Comparison of ENCODE assay signal across 19 mouse cellular contexts in the genomic region with DNA sequence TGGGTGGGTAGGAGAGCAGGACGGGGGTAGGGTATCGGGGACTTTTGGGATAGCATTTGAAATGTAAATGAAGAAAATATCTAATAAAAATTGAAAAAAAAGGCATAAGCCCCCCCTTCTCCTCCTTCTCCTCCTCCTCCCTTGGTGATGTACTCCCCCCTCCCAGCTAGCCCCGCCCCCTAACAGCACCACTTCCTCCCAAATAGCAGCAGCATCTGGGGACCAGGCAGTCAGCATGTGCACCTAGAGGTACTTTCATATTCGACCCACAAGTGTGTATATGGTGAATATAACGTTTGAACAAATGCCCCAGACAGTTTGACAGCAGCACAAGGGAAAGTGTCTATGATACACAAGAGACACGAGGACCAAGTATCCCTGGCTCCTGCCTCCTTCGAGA. TPM values are rescaled to one million over a fixed set of nuclear protein-coding genes. Genes with fewer than 3 reads are reported as not detected.
DNase-seq lines count a peak whose midpoint lies in the region; ATAC-seq lines count a peak whose summit lies in the region.
"Had no signal": no experiment of that assay in that cellular context is flagged by ENCODE, and none has a peak within 500 bp of the region (broad histone marks: within the 10 kb centered on the region; RNA-seq: fewer than 3 reads in every experiment).

No protein-coding gene starts in this region.

- H3K36me3 ChIP-seq in midbrain, embryonic 14.5 days (ENCODE audit: control insufficient read depth, insufficient read depth, low read length), result no peaks in the 10 kb centered on the region
- H3K36me3 ChIP-seq: forebrain, embryonic 15.5 days; hindbrain, embryonic 12.5 days; neural tube, embryonic 13.5 days had no signal

- ATAC-seq in megakaryocyte, adult 5-6 weeks (ENCODE audit: poor library complexity, severe bottlenecking), result 0 out of 2 replicates have a peak, but pooled peaks have one; percentile 47
- no peak for ATAC-seq in midbrain, embryonic 14.5 days (ENCODE audit: low FRiP score, low TSS enrichment)
- ATAC-seq: forebrain, embryonic 15.5 days; intestine, postnatal 0 days had no signal

- no peak overlapping the region for H3K4me2 ChIP-seq in midbrain, embryonic 14.5 days (ENCODE audit: low read length)
- H3K4me2 ChIP-seq: forebrain, embryonic 15.5 days; hindbrain, embryonic 12.5 days; lung, embryonic 14.5 days; neural tube, embryonic 13.5 days had no signal

- no peaks in the 10 kb centered on the region for H3K4me1 ChIP-seq in midbrain, embryonic 14.5 days (ENCODE audit: control insufficient read depth, insufficient read depth, low read length)
- H3K4me1 ChIP-seq: forebrain, embryonic 15.5 days; neural tube, embryonic 13.5 days had no signal

- WGBS in midbrain, embryonic 14.5 days, result 70% methylated on average over 7 of the region's 7 CpGs

- H3K27ac ChIP-seq in midbrain, embryonic 14.5 days (replicated peaks; ENCODE audit: low read depth, low read length), result no peak overlapping the region
- H3K27ac ChIP-seq: forebrain, embryonic 15.5 days; heart, adult 2 months; hindbrain, embryonic 12.5 days; kidney, postnatal 0 days; neural tube, embryonic 13.5 days had no signal

- no peaks in the 10 kb centered on the region for H3K27me3 ChIP-seq in midbrain, embryonic 14.5 days (ENCODE audit: control insufficient read depth, insufficient read depth, low read length)
- H3K27me3 ChIP-seq: forebrain, embryonic 15.5 days; hindbrain, embryonic 12.5 days; neural tube, embryonic 13.5 days had no signal

- no peak overlapping the region for H3K4me3 ChIP-seq in midbrain, embryonic 14.5 days (replicated peaks; ENCODE audit: low read depth, low read length)
- H3K4me3 ChIP-seq: forebrain, embryonic 15.5 days; heart, adult 2 months; hindbrain, embryonic 12.5 days; neural tube, embryonic 13.5 days had no signal

- intact Hi-C loops in heart, postnatal 10 days (cut with DNase I), result no loop called here

- no peak overlapping the region for H3K9ac ChIP-seq in midbrain, embryonic 14.5 days (replicated peaks; ENCODE audit: low read length)
- H3K9ac ChIP-seq: forebrain, embryonic 15.5 days; hindbrain, embryonic 12.5 days; lung, embryonic 14.5 days; neural tube, embryonic 13.5 days had no signal

- no peaks in the 10 kb centered on the region for H3K9me3 ChIP-seq in midbrain, embryonic 14.5 days (ENCODE audit: control insufficient read depth, low read length)
- H3K9me3 ChIP-seq: forebrain, embryonic 15.5 days; hindbrain, embryonic 12.5 days; neural tube, embryonic 13.5 days had no signal

- peak; percentile 28 for DNase-seq in A20 (ENCODE audit: low read depth, low spot score)
- peak; percentile 51 to 68 for DNase-seq in CD8-positive naive resting alpha-beta T cell, adult 2 months (ENCODE audit: low read depth in 2 of 2, low spot score in 2 of 2)
- DNase-seq in thymus, postnatal 0 days (ENCODE audit: low spot score), result peak; percentile 65
- no peak for DNase-seq in heart, postnatal 10 days
- DNase-seq in lung, postnatal 36 days, result no peak
- DNase-seq in midbrain, embryonic 14.5 days, result no peak
- DNase-seq: adrenal gland, adult 2 months; cerebellum, adult 11-12 months; embryo, embryonic 11 days; heart, adult 2 months; layer of hippocampus, adult 9-11 months; liver; lung, embryonic 14.5 days had no signal

RNA-seq across cellular contexts. Expression of a gene that starts 17.2 kb away (rescaled TPM):
- 45.4 and 48.3 TPM in 2 replicates for total RNA-seq in megakaryocyte, adult 5-6 weeks (2015)
- total RNA-seq in megakaryocyte, adult 5-6 weeks (2017), result 44.9 and 69.6 TPM in 2 replicates
- 3.8 and 5.3 TPM in 2 replicates for polyA plus RNA-seq in thymus, postnatal 0 days (2015; fragmentation: Nextera tagmentation; extraction: Ambion mirVana)
- 10 to 100 TPM; 54.1 to 67.2 TPM for total RNA-seq in heart, postnatal 10 days (2021)
- polyA plus RNA-seq in midbrain, embryonic 14.5 days (2014; fragmentation: Nextera tagmentation; extraction: Ambion mirVana), result 12.3 and 13.8 TPM in 2 replicates

RNA-seq across cellular contexts. Expression of a gene that starts 59.7 kb away (rescaled TPM):
- 134 and 153 TPM in 2 replicates for total RNA-seq in megakaryocyte, adult 5-6 weeks (2015)
- 50.9 and 68.5 TPM in 2 replicates for total RNA-seq in megakaryocyte, adult 5-6 weeks (2017)
- polyA plus RNA-seq in thymus, postnatal 0 days (2015; fragmentation: Nextera tagmentation; extraction: Ambion mirVana), result 150 and 157 TPM in 2 replicates
- 10 to 100 TPM; 37.2 to 45.4 TPM for total RNA-seq in heart, postnatal 10 days (2021)
- 81.9 and 91.9 TPM in 2 replicates for polyA plus RNA-seq in midbrain, embryonic 14.5 days (2014; fragmentation: Nextera tagmentation; extraction: Ambion mirVana)

Comparison
In these comparisons a context has a peak if more than half of its experiments do, and no peak if none do; other contexts are left out.
1. DNase-seq: peak in A20 (single experiment), CD8-positive naive resting alpha-beta T cell, adult 2 months (2 of 2) and thymus, postnatal 0 days (single experiment); none in heart, postnatal 10 days (0 of 2), lung, postnatal 36 days (single experiment) and midbrain, embryonic 14.5 days (single experiment).